Mouse (Mus musculus) embryo, embryonic 11.5 days (tissue): Measurements from ENCODE around the gene Pxn.

Experiments
- DNase-seq: peaks from one replicate; pipeline ENCODE4 v3.0.0-alpha.2; 2012; ENCODE audit warnings: low read depth, low spot score

Pxn gene

DNA sequence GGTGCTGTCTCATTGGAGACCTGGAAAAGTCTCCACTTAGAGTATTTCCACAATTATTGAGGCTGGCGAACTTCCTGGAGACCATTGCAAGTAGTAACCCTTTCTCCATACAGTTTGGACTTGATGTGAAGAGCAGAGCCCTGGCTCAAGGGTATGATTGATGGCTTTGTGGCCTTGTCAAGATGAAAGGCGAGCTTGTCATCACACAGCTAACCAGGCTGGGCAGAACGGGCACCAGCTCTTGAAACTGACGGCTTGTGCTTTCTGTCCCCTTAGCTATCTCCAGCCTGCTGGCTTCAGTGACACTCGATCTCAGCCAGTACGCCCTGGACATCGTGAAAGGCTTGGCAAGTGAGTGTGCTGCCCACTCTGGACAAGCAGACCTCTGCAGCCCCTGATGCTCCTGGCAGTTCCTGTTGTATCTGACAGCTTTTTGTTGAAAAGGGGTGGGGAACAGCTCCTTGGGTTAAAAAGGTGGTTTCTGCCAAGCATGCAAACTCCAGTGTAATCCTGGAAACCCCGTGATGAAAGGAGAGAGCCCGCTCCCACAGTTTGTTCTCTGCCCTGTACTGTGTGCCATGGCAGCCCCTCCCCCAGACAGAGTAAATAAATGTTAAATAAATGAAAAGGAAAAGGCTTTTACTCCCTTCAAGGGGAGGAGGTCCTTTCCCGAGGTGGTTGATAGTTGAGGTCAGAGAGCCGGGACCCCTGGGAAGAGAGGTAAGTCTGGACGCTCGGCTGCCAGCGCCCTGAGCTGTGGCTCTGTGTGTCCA is 73.9 kb downstream of the Pxn start:
- no peak for DNase-seq

- no peak for DNase-seq
Observed at GRCm38 (mm10) chr5:115581662-115582061, 75.2 kb downstream of the Pxn start.

DNA sequence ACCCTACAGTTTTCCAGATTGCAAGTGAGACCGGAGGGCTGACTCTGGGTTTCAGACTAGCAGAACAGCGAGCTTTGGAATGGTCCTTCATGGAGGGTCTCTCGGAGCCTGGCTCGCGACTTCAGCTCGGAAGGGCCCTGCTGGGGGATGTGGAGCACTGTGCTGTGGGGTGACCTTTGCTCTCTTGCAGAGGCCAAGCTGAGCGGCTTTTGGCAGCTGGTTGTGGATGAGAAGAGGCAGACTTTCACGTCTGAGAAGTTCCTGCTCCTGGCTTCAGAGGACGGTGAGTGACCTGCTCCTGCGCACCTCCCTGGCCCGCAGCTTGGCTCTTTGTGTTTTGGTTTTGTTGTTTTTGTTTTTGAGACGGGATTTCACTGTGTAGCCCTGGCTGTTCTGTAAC is 79.1 kb downstream of the Pxn start:
- no peak for DNase-seq

GRCm38 (mm10) chr5:115586166-115586565 is 79.7 kb downstream of the Pxn start:
- no peak for DNase-seq

DNA sequence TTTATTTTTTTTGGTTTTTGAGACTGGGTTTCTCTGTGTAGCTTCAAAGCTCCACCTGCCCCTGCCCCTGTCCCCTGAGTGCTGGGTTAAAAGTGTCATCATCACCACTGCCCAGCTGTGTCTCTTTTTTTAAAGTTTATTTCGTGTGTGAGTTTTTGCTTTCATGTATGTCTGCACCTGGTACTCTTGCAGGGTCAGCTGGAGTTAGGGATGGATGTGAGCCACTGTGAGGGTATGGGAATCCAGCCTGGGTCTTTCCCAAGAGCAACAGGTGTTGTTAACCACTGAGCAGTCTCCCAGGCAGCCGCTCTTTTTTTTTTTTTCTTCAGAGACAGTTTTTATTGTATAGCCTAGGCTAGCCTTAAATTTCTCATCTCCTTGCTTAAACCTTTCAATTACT is 80.3 kb downstream of the Pxn start:
- no peak for DNase-seq

DNA sequence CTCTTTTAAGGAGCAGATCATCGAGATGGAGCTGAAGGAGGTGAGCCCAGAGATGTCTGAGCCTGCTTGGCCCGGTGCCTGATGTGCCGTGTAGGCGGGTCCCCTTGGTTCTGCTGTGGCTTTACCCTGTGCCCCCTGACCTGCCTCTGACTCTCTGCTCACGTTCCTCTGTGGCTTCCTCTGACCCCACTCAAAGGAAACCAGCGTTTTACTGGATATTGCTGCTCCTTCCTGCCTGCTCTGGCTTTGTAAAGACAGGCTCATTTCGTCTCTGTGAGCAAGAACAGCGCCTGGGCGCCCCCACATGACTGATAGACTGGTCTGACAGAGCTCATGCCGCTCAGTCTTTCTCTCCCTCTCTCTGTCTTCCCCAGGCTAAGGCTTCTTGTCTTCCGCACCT is 84.6 kb downstream of the Pxn start:
- DNase-seq, result no peak

DNA sequence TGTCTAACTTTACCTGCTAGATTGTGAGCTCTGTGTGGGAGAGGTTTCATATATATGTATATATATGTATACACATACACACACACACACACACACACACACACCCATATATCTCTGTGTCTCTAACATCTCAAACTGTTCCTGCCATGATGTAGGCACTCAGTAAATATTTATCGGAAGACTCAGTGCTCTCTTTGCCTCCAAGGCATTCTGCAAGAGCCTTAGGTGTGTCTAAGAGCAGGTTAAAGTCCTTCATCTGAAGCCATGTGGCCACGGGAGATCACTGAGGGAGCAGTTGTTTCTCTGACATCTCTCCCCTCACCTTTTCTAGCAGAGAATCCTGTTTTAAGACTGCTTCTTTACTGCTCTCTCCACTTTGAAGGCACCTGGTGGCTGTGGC is 85.0 kb downstream of the Pxn start:
- no peak for DNase-seq

DNA sequence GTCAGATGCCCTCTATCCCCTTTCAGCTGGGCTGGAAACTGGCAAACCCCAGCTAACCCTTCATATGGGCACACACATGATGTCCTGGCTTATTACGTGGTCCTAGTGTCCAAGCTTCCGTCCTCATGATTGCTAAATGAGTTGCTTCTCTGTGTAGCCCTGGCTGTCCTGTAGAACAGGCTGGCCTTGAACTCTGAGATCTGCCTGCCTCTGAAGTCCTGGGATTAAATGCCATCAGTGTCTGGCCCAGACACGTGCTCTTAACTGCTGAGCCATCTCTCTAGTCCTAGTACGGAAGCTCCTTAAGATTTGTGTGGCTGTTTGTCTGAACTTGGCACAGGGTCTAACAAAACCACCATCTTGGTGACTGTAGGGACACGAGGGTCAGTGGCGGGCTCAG is 97.1 kb downstream of the Pxn start:
- no peak for DNase-seq
